Mouse (Mus musculus) embryonic facial prominence, embryonic 15.5 days (tissue): Measurements from ENCODE around the gene BC025920. TPM values are rescaled to one million over a fixed set of nuclear protein-coding genes. Genes with fewer than 3 reads are reported as not detected.

Source experiments
- ATAC-seq: fragments of 200-750 bp; cut with Nextera tagmentation; 2 replicates; pipeline ENCODE4 v1.8.0; 2017; ENCODE audit warnings: low read depth, moderate TSS enrichment; ENCODE audit not compliant: insufficient number of reproducible peaks, low FRiP score, low TSS enrichment
- H3K27ac ChIP-seq: fragments of 300-500 bp; sonication (generic); replicated peaks from 2 replicates; pipeline ENCODE4 v1.5.1; 2015; ENCODE audit warnings: mild to moderate bottlenecking, inconsistent platforms
- H3K27me3 ChIP-seq: fragments of 300-500 bp; sonication (generic); 2 replicates; pipeline ENCODE4 v1.6.1; 2015; ENCODE audit warnings: inconsistent platforms
- H3K36me3 ChIP-seq: fragments of 300-500 bp; sonication (generic); 2 replicates; pipeline ENCODE4 v1.6.1; 2015; ENCODE audit warnings: mild to moderate bottlenecking, inconsistent platforms
- H3K4me1 ChIP-seq: fragments of 300-500 bp; sonication (generic); 2 replicates; pipeline ENCODE4 v1.6.1; 2015; ENCODE audit warnings: inconsistent platforms
- H3K4me2 ChIP-seq: fragments of 300-500 bp; sonication (generic); replicated peaks from 2 replicates; pipeline ENCODE4 v1.6.1; 2015; ENCODE audit warnings: mild to moderate bottlenecking, inconsistent platforms
- H3K4me3 ChIP-seq: fragments of 300-500 bp; sonication (generic); replicated peaks from 2 replicates; pipeline ENCODE4 v1.5.1; 2015; ENCODE audit warnings: mild to moderate bottlenecking, inconsistent platforms
- H3K9ac ChIP-seq: fragments of 300-500 bp; sonication (generic); 2 replicates; pipeline ENCODE4 v1.6.1; 2015; ENCODE audit warnings: inconsistent platforms
- H3K9me3 ChIP-seq: fragments of 300-500 bp; sonication (generic); replicated peaks from 2 replicates; pipeline ENCODE4 v1.6.1; 2016; ENCODE audit warnings: inconsistent platforms
- WGBS: fragments of 180-500 bp; shearing (Covaris S2); methylation state at CpG from one replicate; pipeline ENCODE4 v1.1.7; 2015; 5-methylcytosine and 5-hydroxymethylcytosine counted together
- polyA plus RNA-seq: library from polyadenylated mRNA; unstranded; fragments of >200 nt; fragmentation: Nextera tagmentation; extraction: Ambion mirVana; gene quantifications from 2 replicates; pipeline ENCODE4 v1.2.1, GENCODE M21; 2015

BC025920 gene
- polyA plus RNA-seq, result 0.84 and 1.3 TPM in 2 replicates

GRCm38 (mm10) chr10:81605974-81606751 lies at the start of gene BC025920:
Gene BC025920, plus strand, starts transcription at chr10:81606270.
- H3K27me3 ChIP-seq, result no peaks in the 10 kb centered on the region
- H3K9me3 ChIP-seq, result 0 out of 2 replicates have a peak, but pooled peaks cover 3% of the 10 kb centered on the region
- H3K4me3 ChIP-seq, result peak within 1 kb of the TSS; percentile 60
- peaks cover 39% of the 10 kb centered on the region for H3K4me1 ChIP-seq
- H3K27ac ChIP-seq, result peak within 1 kb of the TSS; percentile 93
- peak within 1 kb of the TSS; percentile 91 for H3K4me2 ChIP-seq
- ATAC-seq, result peak; percentile 89
- H3K9ac ChIP-seq, result peak within 1 kb of the TSS; percentile 44
- under 1% methylated on average over 39 of the region's 39 CpGs for WGBS
- H3K36me3 ChIP-seq, result peaks cover 7% of the 10 kb centered on the region; the same call in 1 of the 2 replicates

- Histone ChIP-seq H3K27me3 (no peaks in the 10 kb centered on the region), H3K4me2 (no peak overlapping the region), H3K4me1 (peaks cover 22% of the 10 kb centered on the region), H3K4me3 (no peak overlapping the region), H3K9ac (no peak overlapping the region), H3K9me3 (no peaks in the 10 kb centered on the region), H3K27ac (no peak overlapping the region), H3K36me3 (no peaks in the 10 kb centered on the region)
- ATAC-seq, result no peak
- WGBS, result 67% methylated on average over 3 of the region's 3 CpGs
Observed at GRCm38 (mm10) chr10:81556282-81556681, 49.8 kb upstream of the BC025920 start.

- WGBS, result 10% methylated on average over 1 of the region's 1 CpGs
- H3K9me3 ChIP-seq, result no peaks in the 10 kb centered on the region
- H3K4me2 ChIP-seq, result no peak overlapping the region
- no peak overlapping the region for H3K4me3 ChIP-seq
- no peaks in the 10 kb centered on the region for H3K27me3 ChIP-seq
- no peak overlapping the region for H3K9ac ChIP-seq
- no peak for ATAC-seq
- no peak overlapping the region for H3K27ac ChIP-seq
- peaks cover 25% of the 10 kb centered on the region for H3K4me1 ChIP-seq
- no peaks in the 10 kb centered on the region for H3K36me3 ChIP-seq
Observed at GRCm38 (mm10) chr10:81557491-81557890, 48.6 kb upstream of the BC025920 start.

- peak within 1 kb of the TSS; percentile 80 for H3K4me3 ChIP-seq
- peak within 1 kb of the TSS; percentile 86 for H3K4me2 ChIP-seq
- peak within 1 kb of the TSS; percentile 92 for H3K27ac ChIP-seq
- H3K27me3 ChIP-seq, result no peaks in the 10 kb centered on the region
- WGBS, result 2% methylated on average over 10 of the region's 53 CpGs
- peaks cover 42% of the 10 kb centered on the region for H3K4me1 ChIP-seq
- peaks cover 8% of the 10 kb centered on the region; the same call in 1 of the 2 replicates for H3K36me3 ChIP-seq
- H3K9ac ChIP-seq, result peak within 1 kb of the TSS; percentile 87
- ATAC-seq, result peak; percentile 20; the same call in 1 of the 2 replicates
- no peaks in the 10 kb centered on the region for H3K9me3 ChIP-seq
Observed at GRCm38 (mm10) chr10:81559163-81559626, 46.9 kb upstream of the BC025920 start, which contains the start of gene Aes. Gene Aes, plus strand, starts transcription at chr10:81559488.

DNA sequence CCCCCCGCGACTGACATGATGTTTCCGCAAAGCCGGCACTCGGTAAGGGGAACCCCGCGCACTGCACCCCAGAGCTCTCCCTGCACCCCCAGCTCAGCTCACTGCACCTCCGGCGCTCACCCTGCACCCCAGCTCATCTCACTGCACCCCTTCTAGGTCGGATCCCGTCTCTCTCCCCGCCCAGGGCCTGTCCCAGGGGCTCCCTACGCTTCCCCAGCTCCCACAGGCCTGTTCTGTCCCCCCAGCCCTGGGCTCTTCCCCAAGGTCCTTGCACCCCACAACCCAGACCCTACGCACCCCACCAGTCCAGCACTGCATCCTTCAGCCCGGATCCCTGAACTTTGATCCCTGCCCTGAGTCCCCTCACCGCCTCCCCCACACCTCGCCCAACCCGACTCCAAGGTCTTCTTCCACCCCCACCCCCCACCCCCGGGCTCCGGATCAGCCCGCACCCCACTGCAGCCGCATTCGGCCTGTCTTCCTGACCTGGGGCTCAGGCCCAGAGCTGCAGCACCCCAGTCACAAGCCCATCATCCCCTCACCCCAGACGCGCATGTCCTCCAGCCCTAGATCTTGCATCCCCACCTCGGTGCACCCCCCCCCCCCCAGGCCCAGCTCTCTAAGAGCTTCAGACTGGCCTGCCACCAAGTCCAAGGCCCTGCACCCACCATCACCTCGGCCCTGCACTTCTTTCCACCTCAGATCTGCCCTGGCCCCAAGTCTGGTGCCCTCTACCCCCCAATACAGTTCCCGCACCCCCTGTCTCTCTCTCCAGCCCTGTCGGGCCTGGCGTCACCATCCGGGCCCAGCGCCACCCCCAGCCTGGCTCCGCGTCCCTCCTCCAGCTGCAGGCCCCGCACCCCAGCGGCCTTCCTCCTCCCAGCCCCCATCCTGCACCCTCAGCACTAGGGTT lies 46.2 kb upstream of the BC025920 start:
- H3K36me3 ChIP-seq, result peaks cover 13% of the 10 kb centered on the region
- peak overlapping the region; percentile 87 for H3K9ac ChIP-seq
- peaks cover 49% of the 10 kb centered on the region for H3K4me1 ChIP-seq
- peak overlapping the region; percentile 80 for H3K4me3 ChIP-seq
- WGBS, result under 1% methylated on average over 34 of the region's 36 CpGs
- peak; percentile 45 for ATAC-seq
- H3K4me2 ChIP-seq, result peak overlapping the region; percentile 86
- no peaks in the 10 kb centered on the region for H3K27me3 ChIP-seq
- no peaks in the 10 kb centered on the region for H3K9me3 ChIP-seq
- H3K27ac ChIP-seq, result peak overlapping the region; percentile 92

GRCm38 (mm10) chr10:81560719-81561459 lies 45.2 kb upstream of the BC025920 start:
- H3K4me1 ChIP-seq, result peaks cover 59% of the 10 kb centered on the region
- no peaks in the 10 kb centered on the region for H3K9me3 ChIP-seq
- H3K4me3 ChIP-seq, result peak overlapping the region; percentile 80
- 7% methylated on average over 16 of the region's 16 CpGs for WGBS
- H3K27me3 ChIP-seq, result no peaks in the 10 kb centered on the region
- peak overlapping the region; percentile 87 for H3K9ac ChIP-seq
- peak overlapping the region; percentile 86 for H3K4me2 ChIP-seq
- H3K36me3 ChIP-seq, result peaks cover 23% of the 10 kb centered on the region
- peak overlapping the region; percentile 92 for H3K27ac ChIP-seq
- 0 out of 2 replicates have a peak, but pooled peaks have one; percentile 0 for ATAC-seq

DNA sequence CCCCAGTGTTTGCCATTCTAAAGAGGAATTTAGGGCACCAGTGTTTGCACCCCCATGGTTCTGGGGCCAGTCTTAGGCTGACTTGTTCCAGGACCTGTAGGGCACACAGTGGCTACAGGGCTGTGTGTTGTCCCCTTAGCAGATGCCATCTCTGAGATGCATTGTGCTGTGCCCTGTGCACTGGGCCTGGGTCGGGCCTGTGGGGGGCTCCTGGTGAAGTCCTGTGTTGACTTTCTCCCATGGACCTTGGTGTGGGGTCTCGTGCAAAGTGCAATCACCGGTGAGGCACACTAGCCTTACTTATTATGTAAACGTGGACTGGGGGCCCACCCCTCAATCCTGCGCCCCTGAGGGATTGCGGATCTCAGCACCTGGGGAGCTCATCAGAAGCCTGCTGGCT lies 43.7 kb upstream of the BC025920 start:
- peaks cover 38% of the 10 kb centered on the region for H3K36me3 ChIP-seq
- no peak overlapping the region for H3K4me2 ChIP-seq
- no peaks in the 10 kb centered on the region for H3K9me3 ChIP-seq
- WGBS, result 66% methylated on average over 6 of the region's 6 CpGs
- H3K4me3 ChIP-seq, result no peak overlapping the region
- ATAC-seq, result no peak
- no peak overlapping the region for H3K27ac ChIP-seq
- no peak overlapping the region for H3K9ac ChIP-seq
- H3K27me3 ChIP-seq, result no peaks in the 10 kb centered on the region
- H3K4me1 ChIP-seq, result peaks cover 64% of the 10 kb centered on the region

- peaks cover 38% of the 10 kb centered on the region for H3K36me3 ChIP-seq
- H3K27me3 ChIP-seq, result no peaks in the 10 kb centered on the region
- no peak for ATAC-seq
- peak overlapping the region; percentile 29 for H3K4me3 ChIP-seq
- WGBS, result 16% methylated on average over 6 of the region's 6 CpGs
- H3K27ac ChIP-seq, result peak overlapping the region; percentile 44
- H3K4me2 ChIP-seq, result peak overlapping the region; percentile 40
- no peaks in the 10 kb centered on the region for H3K9me3 ChIP-seq
- peaks cover 73% of the 10 kb centered on the region for H3K4me1 ChIP-seq
- no peak overlapping the region for H3K9ac ChIP-seq
Observed at GRCm38 (mm10) chr10:81563481-81563880, 42.6 kb upstream of the BC025920 start.

GRCm38 (mm10) chr10:81564216-81564615 lies 41.9 kb upstream of the BC025920 start:
- ATAC-seq, result peak; percentile 26; the same call in 1 of the 2 replicates
- WGBS, result 13% methylated on average over 10 of the region's 10 CpGs

GRCm38 (mm10) chr10:81564734-81565133 lies 41.3 kb upstream of the BC025920 start:
- peaks cover 38% of the 10 kb centered on the region for H3K36me3 ChIP-seq
- H3K27me3 ChIP-seq, result no peaks in the 10 kb centered on the region
- H3K4me3 ChIP-seq, result no peak overlapping the region
- H3K27ac ChIP-seq, result peak overlapping the region; percentile 44; the same call in 1 of the 2 replicates
- peak overlapping the region; percentile 40; the same call in 1 of the 2 replicates for H3K4me2 ChIP-seq
- ATAC-seq, result no peak
- WGBS, result 19% methylated on average over 10 of the region's 10 CpGs
- H3K9ac ChIP-seq, result no peak overlapping the region
- no peaks in the 10 kb centered on the region for H3K9me3 ChIP-seq
- H3K4me1 ChIP-seq, result peaks cover 81% of the 10 kb centered on the region

More at GRCm38 (mm10) chr10:81564216-81564615, 41.9 kb upstream of the BC025920 start:
- Histone ChIP-seq H3K27ac (peak overlapping the region; percentile 44), H3K4me2 (peak overlapping the region; percentile 40), H3K4me1 (peaks cover 76% of the 10 kb centered on the region), H3K9ac (no peak overlapping the region), H3K9me3 (no peaks in the 10 kb centered on the region), H3K36me3 (peaks cover 38% of the 10 kb centered on the region), H3K4me3 (peak overlapping the region; percentile 29), H3K27me3 (no peaks in the 10 kb centered on the region)
